Mouse (Mus musculus): Measurements from ENCODE around the gene Adm2. TPM values are rescaled to one million over a fixed set of nuclear protein-coding genes. Genes with fewer than 3 reads are reported as not detected.

The Adm2 gene
- total RNA-seq, 2 experiments from 2014 or later: not detected

GRCm38 (mm10) chr15:89356372-89356771 is 33.9 kb downstream of the Adm2 start:
- DNase-seq: peak; percentile 89

- no peak for DNase-seq
Observed at GRCm38 (mm10) chr15:89358784-89359183, 36.3 kb downstream of the Adm2 start.

GRCm38 (mm10) chr15:89363051-89363450 is 40.5 kb downstream of the Adm2 start:
- DNase-seq: no peak

GRCm38 (mm10) chr15:89365141-89365551 is 42.6 kb downstream of the Adm2 start:
- DNase-seq: no peak

- DNase-seq: no peak
Observed at GRCm38 (mm10) chr15:89372068-89372467, 49.5 kb downstream of the Adm2 start.

- DNase-seq: no peak
Observed at GRCm38 (mm10) chr15:89372536-89372935, 50.0 kb downstream of the Adm2 start.

GRCm38 (mm10) chr15:89373027-89373761 is 50.7 kb downstream of the Adm2 start:
- peak; percentile 92 for DNase-seq

- DNase-seq: peak; percentile 96
Observed at GRCm38 (mm10) chr15:89373762-89374248, 51.3 kb downstream of the Adm2 start, which contains the start of gene Sco2. Sco2 (minus strand) TSS chr15:89373846.

Small RNAs within 50 kb of the gene (microRNA-seq; reads per million reads assigned to microRNA genes)
- not detected for gene Mir6959

Other genes with a start within 250 kb of the Adm2 start
- 10 to 100 TPM; 42.9 to 48.5 TPM for gene Trabd, start 247.6 kb upstream of the Adm2 start, total RNA-seq (2021)
- 10 to 100 TPM; 29.8 to 29.9 TPM for gene Selenoo, start 233.6 kb upstream of the Adm2 start, total RNA-seq (2021)
- gene Tubgcp6, start 199.6 kb upstream of the Adm2 start, total RNA-seq (2021): 10 to 100 TPM; 13.5 to 18.6 TPM
- gene Hdac10, start 194.0 kb upstream of the Adm2 start, total RNA-seq (2021): 10 to 100 TPM; 10.5 to 17.8 TPM
- gene Mapk12, start 182.0 kb upstream of the Adm2 start, total RNA-seq (2021): 10 to 100 TPM; 10.1 to 19.3 TPM
- gene Mapk11, start 173.1 kb upstream of the Adm2 start, total RNA-seq (2021): 1 to 10 TPM; 5.1 to 7.3 TPM
- 100 to 1,000 TPM in 1 of 2 experiments, 10 to 100 TPM in 1; 96.8 to 105 TPM for gene Plxnb2, start 141.9 kb upstream of the Adm2 start, total RNA-seq (2021)
- 1 to 10 TPM; 4.7 to 7.4 TPM for gene Dennd6b, start 126.2 kb upstream of the Adm2 start, total RNA-seq (2021)
- 10 to 100 TPM; 41.8 to 52.0 TPM for gene Ppp6r2, start 111.2 kb upstream of the Adm2 start, total RNA-seq (2021)
- gene Sbf1, start 7.4 kb upstream of the Adm2 start, total RNA-seq (2021): 10 to 100 TPM; 80.3 to 85.7 TPM
- gene Miox, start 11.7 kb downstream of the Adm2 start, total RNA-seq (2021): 1 to 10 TPM; 1.8 to 3.3 TPM
- 10 to 100 TPM; 38.6 to 41.9 TPM for gene Lmf2, start 32.9 kb downstream of the Adm2 start, total RNA-seq (2021)
- 100 to 1,000 TPM in 1 of 2 experiments, 10 to 100 TPM in 1; 89.2 to 103 TPM for gene Ncaph2, start 33.0 kb downstream of the Adm2 start, total RNA-seq (2021)
- gene Sco2, start 51.1 kb downstream of the Adm2 start, total RNA-seq (2021): 10 to 100 TPM; 34.7 to 43.7 TPM
- 1 to 10 TPM; 3.4 to 9.8 TPM for gene Tymp, start 54.3 kb downstream of the Adm2 start, total RNA-seq (2021)
- 1 to 10 TPM; 1.4 to 1.5 TPM for gene Odf3b, start 56.6 kb downstream of the Adm2 start, total RNA-seq (2021)
- gene Klhdc7b, start 62.2 kb downstream of the Adm2 start, total RNA-seq (2021): under 1 TPM in 1 of 2 experiments, not detected in 1; 0.06 TPM
- not detected for gene Syce3, start 87.8 kb downstream of the Adm2 start, total RNA-seq (2021)
- gene Cpt1b, start 103.1 kb downstream of the Adm2 start, total RNA-seq (2021): 100 to 1,000 TPM; 554 to 660 TPM
- 1 to 10 TPM; 2.5 to 3.5 TPM for gene C730034F03Rik, start 106.9 kb downstream of the Adm2 start, total RNA-seq (2021)
- 1 to 10 TPM; 5.6 to 9.2 TPM for gene Gm44502, start 107.0 kb downstream of the Adm2 start, total RNA-seq (2021)
- 100 to 1,000 TPM; 106 to 128 TPM for gene Chkb, start 107.2 kb downstream of the Adm2 start, total RNA-seq (2021)
- gene Mapk8ip2, start 131.2 kb downstream of the Adm2 start, total RNA-seq (2021): 10 to 100 TPM in 1 of 2 experiments, 1 to 10 TPM in 1; 6.9 to 12.7 TPM
- 10 to 100 TPM; 26.6 to 29.5 TPM for gene Arsa, start 154.7 kb downstream of the Adm2 start, total RNA-seq (2021)
- 10 to 100 TPM; 54.1 to 67.5 TPM for gene Shank3, start 176.9 kb downstream of the Adm2 start, total RNA-seq (2021)
- under 1 TPM; 0.45 to 0.76 TPM for gene Acr, start 245.6 kb downstream of the Adm2 start, total RNA-seq (2021)